Mouse (Mus musculus): ENCODE measurements at regions not wholly inside any gene's neighbourhood (a gene's known extent, or its start where the extent isn't known, plus 50 kb on each side); places are given as distances from the start of the nearest gene placed in this dataset.

- Histone ChIP-seq H3K36me3 (ENCODE audit: control insufficient read depth, insufficient read depth) (no peaks in the 10 kb centered on the region), H3ac (ENCODE audit: control insufficient read depth, insufficient read length, low read depth) (no peak overlapping the region), H3K79me3 (ENCODE audit: low read depth) (no peaks in the 10 kb centered on the region), H3K27me3 (ENCODE audit: control insufficient read depth, insufficient read depth, insufficient read length) (no peaks in the 10 kb centered on the region), H3K4me3 (ENCODE audit: insufficient read depth, poor library complexity, severe bottlenecking) (no peak overlapping the region), H3K79me2 (ENCODE audit: control insufficient read depth, insufficient read depth) (no peaks in the 10 kb centered on the region)
- TF ChIP-seq MAX (IDR thresholded peaks at IDR 0.05) (no peak), FOSL1 (IDR thresholded peaks at IDR 0.05; ENCODE audit: insufficient read depth, low read length, poor library complexity, severe bottlenecking) (no peak), MYOD1 (IDR thresholded peaks at IDR 0.05; ENCODE audit: control insufficient read depth, insufficient read length, low read depth) (no peak), MYOG (IDR thresholded peaks at IDR 0.05; ENCODE audit: control insufficient read depth, extremely low read depth, insufficient read length) (no peak), CTCF (IDR thresholded peaks at IDR 0.05; ENCODE audit: control insufficient read depth, insufficient read depth, insufficient read length) (no peak), USF1 (IDR thresholded peaks at IDR 0.05; ENCODE audit: low read depth) (no peak), CEBPB (IDR thresholded peaks at IDR 0.05; ENCODE audit: low read depth) (no peak)
Measured at GRCm38 (mm10) chr13:59253667-59254558, 331.1 kb downstream of the Agtpbp1 start.

- H3K27me3 ChIP-seq (ENCODE audit: control insufficient read depth, insufficient read depth, insufficient read length) = no peaks in the 10 kb centered on the region
- no peak overlapping the region for H3ac ChIP-seq (ENCODE audit: control insufficient read depth, insufficient read length, low read depth)
- no peak overlapping the region for H3K4me3 ChIP-seq (ENCODE audit: insufficient read depth, poor library complexity, severe bottlenecking)
- no peaks in the 10 kb centered on the region for H3K79me2 ChIP-seq (ENCODE audit: control insufficient read depth, insufficient read depth)
- no peaks in the 10 kb centered on the region for H3K36me3 ChIP-seq (ENCODE audit: control insufficient read depth, insufficient read depth)
- TF ChIP-seq CEBPB (IDR thresholded peaks at IDR 0.05; ENCODE audit: low read depth) (no peak), CTCF (IDR thresholded peaks at IDR 0.05; ENCODE audit: control insufficient read depth, insufficient read depth, insufficient read length) (no peak), MYOD1 (IDR thresholded peaks at IDR 0.05; ENCODE audit: control insufficient read depth, insufficient read length, low read depth) (no peak), MYOG (IDR thresholded peaks at IDR 0.05; ENCODE audit: control insufficient read depth, extremely low read depth, insufficient read length) (no peak), MAX (IDR thresholded peaks at IDR 0.05) (no peak), USF1 (IDR thresholded peaks at IDR 0.05; ENCODE audit: low read depth) (no peak), FOSL1 (IDR thresholded peaks at IDR 0.05; ENCODE audit: insufficient read depth, low read length, poor library complexity, severe bottlenecking) (no peak)
- no peaks in the 10 kb centered on the region for H3K79me3 ChIP-seq (ENCODE audit: low read depth)
Measured at GRCm38 (mm10) chr13:59251252-59252006, 333.6 kb downstream of the Agtpbp1 start.

GRCm38 (mm10) chr13:59248411-59248810, 336.6 kb downstream of the Agtpbp1 start:
- no peak overlapping the region for H3ac ChIP-seq (ENCODE audit: control insufficient read depth, insufficient read length, low read depth)

GRCm38 (mm10) chr13:59246984-59247537, 338.0 kb downstream of the Agtpbp1 start:
- Histone ChIP-seq H3ac (ENCODE audit: control insufficient read depth, insufficient read length, low read depth) (no peak overlapping the region), H3K4me3 (ENCODE audit: insufficient read depth, poor library complexity, severe bottlenecking) (no peak overlapping the region), H3K27me3 (ENCODE audit: control insufficient read depth, insufficient read depth, insufficient read length) (no peaks in the 10 kb centered on the region), H3K36me3 (ENCODE audit: control insufficient read depth, insufficient read depth) (no peaks in the 10 kb centered on the region), H3K79me3 (ENCODE audit: low read depth) (no peaks in the 10 kb centered on the region), H3K79me2 (ENCODE audit: control insufficient read depth, insufficient read depth) (no peaks in the 10 kb centered on the region)
- TF ChIP-seq MAX (IDR thresholded peaks at IDR 0.05) (no peak), USF1 (IDR thresholded peaks at IDR 0.05; ENCODE audit: low read depth) (no peak), CEBPB (IDR thresholded peaks at IDR 0.05; ENCODE audit: low read depth) (no peak), MYOD1 (IDR thresholded peaks at IDR 0.05; ENCODE audit: control insufficient read depth, insufficient read length, low read depth) (no peak), MYOG (IDR thresholded peaks at IDR 0.05; ENCODE audit: control insufficient read depth, extremely low read depth, insufficient read length) (no peak), CTCF (IDR thresholded peaks at IDR 0.05; ENCODE audit: control insufficient read depth, insufficient read depth, insufficient read length) (no peak), FOSL1 (IDR thresholded peaks at IDR 0.05; ENCODE audit: insufficient read depth, low read length, poor library complexity, severe bottlenecking) (no peak)

More at GRCm38 (mm10) chr13:59248411-59248810, 336.6 kb downstream of the Agtpbp1 start:
- H3K79me3 ChIP-seq (ENCODE audit: low read depth) = no peaks in the 10 kb centered on the region
- no peaks in the 10 kb centered on the region for H3K27me3 ChIP-seq (ENCODE audit: control insufficient read depth, insufficient read depth, insufficient read length)
- no peaks in the 10 kb centered on the region for H3K79me2 ChIP-seq (ENCODE audit: control insufficient read depth, insufficient read depth)
- TF ChIP-seq USF1 (IDR thresholded peaks at IDR 0.05; ENCODE audit: low read depth) (no peak), MAX (IDR thresholded peaks at IDR 0.05) (no peak), FOSL1 (IDR thresholded peaks at IDR 0.05; ENCODE audit: insufficient read depth, low read length, poor library complexity, severe bottlenecking) (no peak), MYOD1 (IDR thresholded peaks at IDR 0.05; ENCODE audit: control insufficient read depth, insufficient read length, low read depth) (no peak), CTCF (IDR thresholded peaks at IDR 0.05; ENCODE audit: control insufficient read depth, insufficient read depth, insufficient read length) (no peak), CEBPB (IDR thresholded peaks at IDR 0.05; ENCODE audit: low read depth) (no peak), MYOG (IDR thresholded peaks at IDR 0.05; ENCODE audit: control insufficient read depth, extremely low read depth, insufficient read length) (no peak)
- no peak overlapping the region for H3K4me3 ChIP-seq (ENCODE audit: insufficient read depth, poor library complexity, severe bottlenecking)
- H3K36me3 ChIP-seq (ENCODE audit: control insufficient read depth, insufficient read depth) = no peaks in the 10 kb centered on the region

- no peaks in the 10 kb centered on the region for H3K36me3 ChIP-seq (ENCODE audit: control insufficient read depth, insufficient read depth)
- no peaks in the 10 kb centered on the region for H3K79me2 ChIP-seq (ENCODE audit: control insufficient read depth, insufficient read depth)
- no peak overlapping the region for H3ac ChIP-seq (ENCODE audit: control insufficient read depth, insufficient read length, low read depth)
- no peaks in the 10 kb centered on the region for H3K27me3 ChIP-seq (ENCODE audit: control insufficient read depth, insufficient read depth, insufficient read length)
- no peak overlapping the region for H3K4me3 ChIP-seq (ENCODE audit: insufficient read depth, poor library complexity, severe bottlenecking)
- no peaks in the 10 kb centered on the region for H3K79me3 ChIP-seq (ENCODE audit: low read depth)
- no peak for TF ChIP-seq MYOD1 (IDR thresholded peaks at IDR 0.05; ENCODE audit: control insufficient read depth, insufficient read length, low read depth)
- no peak for TF ChIP-seq USF1 (IDR thresholded peaks at IDR 0.05; ENCODE audit: low read depth)
- TF ChIP-seq FOSL1 (IDR thresholded peaks at IDR 0.05; ENCODE audit: insufficient read depth, low read length, poor library complexity, severe bottlenecking) = no peak
- TF ChIP-seq MAX (IDR thresholded peaks at IDR 0.05) = no peak
- TF ChIP-seq MYOG (IDR thresholded peaks at IDR 0.05; ENCODE audit: control insufficient read depth, extremely low read depth, insufficient read length) = no peak
- no peak for TF ChIP-seq CTCF (IDR thresholded peaks at IDR 0.05; ENCODE audit: control insufficient read depth, insufficient read depth, insufficient read length)
- TF ChIP-seq CEBPB (IDR thresholded peaks at IDR 0.05; ENCODE audit: low read depth) = no peak
Measured at GRCm38 (mm10) chr13:59246070-59246469, 339.0 kb downstream of the Agtpbp1 start.

Measured in C2C12 (cell line).